Mouse (Mus musculus) limb, embryonic 13.5 days (tissue): ENCODE measurements around the gene Rasa3. TPM values are rescaled to one million over a fixed set of nuclear protein-coding genes. Genes with fewer than 3 reads are reported as not detected.

Source experiments
- polyA plus RNA-seq: library from polyadenylated mRNA; unstranded; fragments of >200 nt; fragmentation: Nextera tagmentation; extraction: Ambion mirVana; gene quantifications from 2 replicates; pipeline ENCODE4 v1.2.1, GENCODE M21; 2015

The Rasa3 gene
- polyA plus RNA-seq, 1 experiment from 2014 or later, result 25.3 TPM

Other genes starting within 250 kb of the Rasa3 start
- gene Tmem255b, start 242.4 kb downstream of the Rasa3 start, polyA plus RNA-seq, result 0.28 and 0.29 TPM in 2 replicates
- 19.3 and 19.9 TPM in 2 replicates for gene Gas6, start 183.1 kb downstream of the Rasa3 start, polyA plus RNA-seq
- not detected in 2 replicates for gene 1700029H14Rik, start 115.1 kb downstream of the Rasa3 start, polyA plus RNA-seq
- gene Cfap97d2, start 28.3 kb upstream of the Rasa3 start, polyA plus RNA-seq, result not detected in 2 replicates
- 242 and 249 TPM in 2 replicates for gene Cdc16, start 80.1 kb upstream of the Rasa3 start, polyA plus RNA-seq
- 43.4 and 47.0 TPM in 2 replicates for gene Upf3a, start 108.0 kb upstream of the Rasa3 start, polyA plus RNA-seq
- gene AF366264, start 160.8 kb upstream of the Rasa3 start, polyA plus RNA-seq, result not detected in 2 replicates
- 36.5 and 38.1 TPM in 2 replicates for gene Champ1, start 192.0 kb upstream of the Rasa3 start, polyA plus RNA-seq
- gene Coprs, start 212.7 kb upstream of the Rasa3 start, polyA plus RNA-seq, result 61.0 and 61.7 TPM in 2 replicates